Mouse (Mus musculus): ENCODE data around the gene Erbb2.

DNA sequence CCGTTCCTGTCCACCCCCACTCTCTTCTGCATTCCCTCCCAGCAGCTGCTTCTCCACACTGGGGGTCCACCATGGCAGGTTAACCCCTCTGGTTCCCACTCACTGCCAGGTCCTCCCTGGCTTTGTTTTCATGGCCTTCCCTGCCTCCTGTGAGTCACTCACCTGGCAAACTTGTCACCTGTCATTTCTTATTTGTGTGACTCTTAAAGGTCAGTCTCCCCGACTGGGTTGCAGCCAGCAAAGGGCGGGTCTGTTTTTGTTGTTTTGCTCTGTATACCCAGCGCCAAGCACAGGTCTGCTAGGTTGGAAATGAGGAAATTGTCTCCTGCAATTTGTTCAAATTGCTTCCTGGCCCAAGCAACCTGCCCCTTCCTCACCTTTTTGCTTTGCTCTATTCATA lies 33.4 kb downstream of the Erbb2 start:
- TF ChIP-seq POLR2A (IDR thresholded peaks at IDR 0.05; ENCODE audit: extremely low read depth, insufficient read depth, low read length) (no peak), CTCF (IDR thresholded peaks at IDR 0.05; ENCODE audit: extremely low read depth, insufficient read depth, low read length) (no peak)
